Mouse (Mus musculus) Patski (cell line): Measurements from ENCODE around the gene Lrrc4c. TPM values are rescaled to one million over a fixed set of nuclear protein-coding genes. Genes with fewer than 3 reads are reported as not detected.

Source experiments
- ATAC-seq: fragments of 100-300 bp; one replicate; pipeline ENCODE4 v1.8.0; 2021
- CTCF ChIA-PET: fragments of 350-600 bp; sonication (Branson Sonifier 250); formaldehyde crosslinking; loops from one replicate; lab custom pipeline; 2022; ENCODE audit warnings: inconsistent platforms; lab: Charles Lee
- POLR2A ChIA-PET: fragments of 350-600 bp; sonication (Branson Sonifier 250); formaldehyde crosslinking; loops from one replicate; lab custom pipeline; 2022; ENCODE audit warnings: antibody characterized with exemption, inconsistent platforms; lab: Charles Lee
- DNase-seq: peaks from one replicate; pipeline ENCODE4 v3.0.0-alpha.2; 2011; ENCODE audit warnings: low read depth, low spot score
- H3K27me3 ChIP-seq: fragments of 371-371 bp; one replicate; pipeline ENCODE4 v1.5.1; 2021
- CTCF ChIP-seq: fragments of 100-300 bp; IDR thresholded peaks from one replicate; pipeline ENCODE4 v1.5.1; 2021
- in situ Hi-C: fragments of 300-500 bp; cut with MboI; formaldehyde crosslinking; loops from 3 replicates; pipeline ENCODE4 v1.11.1; 2018; ENCODE audit warnings: low pct_unique_long_range_greater_than_20kb, mixed read lengths
- polyA plus RNA-seq: library from polyadenylated mRNA; unstranded; gene quantifications from one replicate; pipeline ENCODE4 v1.2.3, GENCODE M21; 2021

Lrrc4c gene
- polyA plus RNA-seq, 1 experiment from 2014 or later, result not detected

GRCm38 (mm10) chr2:96573755-96574154 lies 255.8 kb downstream of the Lrrc4c start:
- H3K27me3 ChIP-seq, result no peaks in the 10 kb centered on the region
- CTCF ChIA-PET, result no interaction called here
- no peak for TF ChIP-seq CTCF
- no peak for DNase-seq
- ATAC-seq, result no peak
- in situ Hi-C loops, result no loop called here
- POLR2A ChIA-PET, result no interaction called here

GRCm38 (mm10) chr2:96577701-96578100 lies 259.7 kb downstream of the Lrrc4c start:
- in situ Hi-C loops, result no loop called here
- POLR2A ChIA-PET, result no interaction called here
- no peaks in the 10 kb centered on the region for H3K27me3 ChIP-seq
- no peak for ATAC-seq
- CTCF ChIA-PET, result no interaction called here
- TF ChIP-seq CTCF, result no peak
- DNase-seq, result no peak

- ChIA-PET POLR2A (no interaction called here), CTCF (no interaction called here)
- no peak for TF ChIP-seq CTCF
- no peak for ATAC-seq
- no peaks in the 10 kb centered on the region for H3K27me3 ChIP-seq
- in situ Hi-C loops, result no loop called here
- DNase-seq, result no peak
Observed at GRCm38 (mm10) chr2:96580136-96580733, 262.3 kb downstream of the Lrrc4c start.

- ChIA-PET POLR2A (no interaction called here), CTCF (no interaction called here)
- no peak for DNase-seq
- H3K27me3 ChIP-seq, result no peaks in the 10 kb centered on the region
- TF ChIP-seq CTCF, result peak; percentile 65
- in situ Hi-C loops, result no loop called here
- ATAC-seq, result no peak
Observed at GRCm38 (mm10) chr2:96585665-96586064, 267.7 kb downstream of the Lrrc4c start.

GRCm38 (mm10) chr2:96604801-96605200 lies 286.8 kb downstream of the Lrrc4c start:
- no peak for TF ChIP-seq CTCF
- H3K27me3 ChIP-seq, result no peaks in the 10 kb centered on the region
- ATAC-seq (no peak), DNase-seq (no peak)
- in situ Hi-C loops, result no loop called here
- ChIA-PET CTCF (no interaction called here), POLR2A (no interaction called here)

GRCm38 (mm10) chr2:96614121-96614520 lies 296.2 kb downstream of the Lrrc4c start:
- ATAC-seq, result no peak
- in situ Hi-C loops, result no loop called here
- TF ChIP-seq CTCF, result no peak
- no peak for DNase-seq
- no peaks in the 10 kb centered on the region for H3K27me3 ChIP-seq
- ChIA-PET CTCF (no interaction called here), POLR2A (no interaction called here)

GRCm38 (mm10) chr2:96618691-96619205 lies 300.8 kb downstream of the Lrrc4c start:
- DNase-seq (no peak), ATAC-seq (no peak)
- CTCF ChIA-PET, result no interaction called here
- POLR2A ChIA-PET, result no interaction called here
- in situ Hi-C loops, result no loop called here
- H3K27me3 ChIP-seq, result no peaks in the 10 kb centered on the region
- no peak for TF ChIP-seq CTCF

- POLR2A ChIA-PET, result no interaction called here
- in situ Hi-C loops, result no loop called here
- ATAC-seq (no peak), DNase-seq (no peak)
- no peak for TF ChIP-seq CTCF
- no peaks in the 10 kb centered on the region for H3K27me3 ChIP-seq
- CTCF ChIA-PET, result no interaction called here
Observed at GRCm38 (mm10) chr2:96667113-96667512, 349.1 kb downstream of the Lrrc4c start.

GRCm38 (mm10) chr2:96681806-96682205 lies 363.8 kb downstream of the Lrrc4c start:
- in situ Hi-C loops, result no loop called here
- ChIA-PET CTCF (no interaction called here), POLR2A (no interaction called here)
- no peaks in the 10 kb centered on the region for H3K27me3 ChIP-seq
- TF ChIP-seq CTCF, result no peak
- no peak for DNase-seq
- ATAC-seq, result no peak

GRCm38 (mm10) chr2:96685328-96685727 lies 367.4 kb downstream of the Lrrc4c start:
- in situ Hi-C loops, result no loop called here
- no peak for DNase-seq
- ChIA-PET POLR2A (no interaction called here), CTCF (interaction anchor here (1.2 kb wide), 1 partner anchor 9 kb away, joined by 3 read pairs; no protein-coding TSS in a partner anchor)
- H3K27me3 ChIP-seq, result no peaks in the 10 kb centered on the region
- no peak for TF ChIP-seq CTCF
- no peak for ATAC-seq

- POLR2A ChIA-PET, result no interaction called here
- no peaks in the 10 kb centered on the region for H3K27me3 ChIP-seq
- in situ Hi-C loops, result no loop called here
- CTCF ChIA-PET, result no interaction called here
- no peak for DNase-seq
- no peak for TF ChIP-seq CTCF
- ATAC-seq, result no peak
Observed at GRCm38 (mm10) chr2:96705004-96705403, 387.0 kb downstream of the Lrrc4c start.
